ENCODE assay signal across 28 mouse cellular contexts in genomic region chr17:12851689-12852088, GRCm38 (mm10). TPM values are rescaled to one million over a fixed set of nuclear protein-coding genes. Genes with fewer than 3 reads are reported as not detected.
DNase-seq lines count a peak whose midpoint lies in the region; ATAC-seq and TF ChIP-seq lines count a peak whose summit lies in the region.
"Had no signal": no experiment of that assay in that cellular context is flagged by ENCODE, and none has a peak within 500 bp of the region (broad histone marks: within the 10 kb centered on the region; RNA-seq: fewer than 3 reads in every experiment).

No protein-coding gene starts in this region.

- TF ChIP-seq CTCF in forebrain, postnatal 0 days (IDR thresholded peaks at IDR 0.05; ENCODE audit: low read depth) = no peak

- H3K4me1 ChIP-seq in forebrain, postnatal 0 days (ENCODE audit: insufficient read depth) = no peaks in the 10 kb centered on the region
- no peaks in the 10 kb centered on the region for H3K4me1 ChIP-seq in forebrain, embryonic 13.5 days
- H3K4me1 ChIP-seq: liver, embryonic 15.5 days; midbrain, embryonic 12.5 days had no signal

- ATAC-seq in forebrain, postnatal 0 days = peak; percentile 44
- ATAC-seq in forebrain, embryonic 13.5 days = no peak
- ATAC-seq: CD4-positive, CD25-positive, alpha-beta regulatory T cell, adult 4 months; hindbrain, postnatal 0 days; lung, postnatal 0 days; Patski had no signal

- H3K4me2 ChIP-seq in forebrain, postnatal 0 days (ENCODE audit: low read depth) = no peak overlapping the region
- no peak overlapping the region for H3K4me2 ChIP-seq in forebrain, embryonic 13.5 days
- H3K4me2 ChIP-seq: embryonic facial prominence, embryonic 15.5 days; limb, embryonic 15.5 days; liver, embryonic 15.5 days; midbrain, embryonic 12.5 days had no signal

- H3K4me3 ChIP-seq in forebrain, postnatal 0 days (ENCODE audit: low read depth, low read length) = no peak overlapping the region
- H3K4me3 ChIP-seq in forebrain, embryonic 13.5 days = no peak overlapping the region
- H3K4me3 ChIP-seq: embryonic facial prominence, embryonic 15.5 days; heart, adult 2 months; hindbrain, embryonic 10.5 days; limb, embryonic 15.5 days; liver, embryonic 15.5 days; midbrain, embryonic 12.5 days; myocyte had no signal

- no peak overlapping the region for H3K27ac ChIP-seq in forebrain, postnatal 0 days (ENCODE audit: low read depth, low read length)
- no peak overlapping the region for H3K27ac ChIP-seq in forebrain, embryonic 13.5 days
- H3K27ac ChIP-seq: embryonic facial prominence, embryonic 15.5 days; heart, adult 2 months; hindbrain, embryonic 10.5 days; hindbrain, postnatal 0 days; kidney, postnatal 0 days; limb, embryonic 15.5 days; liver, embryonic 15.5 days; midbrain, embryonic 12.5 days had no signal

- no peaks in the 10 kb centered on the region for H3K27me3 ChIP-seq in forebrain, postnatal 0 days (ENCODE audit: insufficient read depth, low read length)
- H3K27me3 ChIP-seq in forebrain, embryonic 13.5 days = no peaks in the 10 kb centered on the region
- H3K27me3 ChIP-seq: embryonic facial prominence, embryonic 15.5 days; limb, embryonic 15.5 days; midbrain, embryonic 12.5 days had no signal

- no peak overlapping the region for H3K9ac ChIP-seq in forebrain, postnatal 0 days
- H3K9ac ChIP-seq in forebrain, embryonic 13.5 days = no peak overlapping the region
- H3K9ac ChIP-seq: embryonic facial prominence, embryonic 15.5 days; limb, embryonic 15.5 days; liver, embryonic 15.5 days; midbrain, embryonic 12.5 days had no signal

- no peaks in the 10 kb centered on the region for H3K36me3 ChIP-seq in forebrain, postnatal 0 days (ENCODE audit: insufficient read depth)
- H3K36me3 ChIP-seq in forebrain, embryonic 13.5 days (ENCODE audit: poor library complexity, severe bottlenecking) = no peaks in the 10 kb centered on the region
- H3K36me3 ChIP-seq: embryonic facial prominence, embryonic 15.5 days; hindbrain, embryonic 10.5 days; limb, embryonic 15.5 days; liver, embryonic 15.5 days; midbrain, embryonic 12.5 days had no signal

- DNase-seq in forebrain, postnatal 0 days = peak; percentile 55
- DNase-seq in right cerebral cortex, postnatal 10 days (ENCODE audit: low spot score in 2 of 2) = peak; percentile 54 to 72
- no peak for DNase-seq in right cerebral cortex, postnatal 14 days
- peak; percentile 44 to 59 for DNase-seq in layer of hippocampus, postnatal 25 days (ENCODE audit: extremely low spot score in 1 of 2, low spot score in 1 of 2)
- DNase-seq in urinary bladder, postnatal 36 days (ENCODE audit: low spot score in 2 of 2) = no peak
- DNase-seq in lung, adult 18-20 months = no peak
- DNase-seq: adrenal gland, adult 8-10 months; cerebellum, adult 11 months; cerebellum, postnatal 10 days; gastrocnemius, postnatal 25 days; heart, adult 2 months; kidney, adult 11 months; thymus, postnatal 14 days had no signal

- WGBS in forebrain, postnatal 0 days = 66% methylated on average over 11 of the region's 11 CpGs
- WGBS in forebrain, embryonic 13.5 days = 72% methylated on average over 11 of the region's 11 CpGs

- H3K9me3 ChIP-seq in forebrain, postnatal 0 days (ENCODE audit: low read length) = no peaks in the 10 kb centered on the region
- no peaks in the 10 kb centered on the region for H3K9me3 ChIP-seq in forebrain, embryonic 13.5 days (replicated peaks)
- H3K9me3 ChIP-seq: embryonic facial prominence, embryonic 15.5 days; hindbrain, embryonic 10.5 days; limb, embryonic 15.5 days; liver, embryonic 15.5 days; midbrain, embryonic 12.5 days had no signal

RNA-seq across cellular contexts. Expression of gene Mas1, which starts 16.3 kb away (rescaled TPM):
- total RNA-seq in forebrain, postnatal 0 days (2014; rRNA removed) = 1.5 and 2.2 TPM in 2 replicates
- 1.4 and 2.4 TPM in 2 replicates for polyA plus RNA-seq in forebrain, postnatal 0 days (2015; fragmentation: Nextera tagmentation; extraction: Ambion mirVana)
- polyA plus RNA-seq in forebrain, embryonic 13.5 days (2015; fragmentation: Nextera tagmentation; extraction: Ambion mirVana) = not detected in 2 replicates
- total RNA-seq in layer of hippocampus, postnatal 25 days (2021) = 10 to 100 TPM; 49.6 to 62.9 TPM
- total RNA-seq: ES-E14 had no signal
- polyA plus RNA-seq: Patski had no signal

RNA-seq across cellular contexts. Expression of gene Mrgprh, which starts 24.1 kb away (rescaled TPM):
- not detected in 2 replicates for total RNA-seq in forebrain, postnatal 0 days (2014; rRNA removed)
- not detected in 2 replicates for polyA plus RNA-seq in forebrain, postnatal 0 days (2015; fragmentation: Nextera tagmentation; extraction: Ambion mirVana)
- polyA plus RNA-seq in forebrain, embryonic 13.5 days (2015; fragmentation: Nextera tagmentation; extraction: Ambion mirVana) = not detected in 2 replicates
- total RNA-seq in layer of hippocampus, postnatal 25 days (2021) = under 1 TPM in 1 of 2 experiments, not detected in 1; 0.12 TPM
- total RNA-seq: ES-E14; hindbrain, postnatal 0 days had no signal
- polyA plus RNA-seq: CD4-positive, CD25-positive, alpha-beta regulatory T cell, adult 4 months; heart, embryonic 16.5 days; hindbrain, embryonic 10.5 days; hindbrain, postnatal 0 days; kidney, postnatal 0 days; liver, embryonic 15.5 days; lung, postnatal 0 days; midbrain, embryonic 12.5 days; myocyte; neural tube, embryonic 14.5 days; Patski had no signal

RNA-seq across cellular contexts. Expression of gene Pnldc1, which starts 58.3 kb away (rescaled TPM):
- 0.38 and 0.90 TPM in 2 replicates for total RNA-seq in forebrain, postnatal 0 days (2014; rRNA removed)
- polyA plus RNA-seq in forebrain, postnatal 0 days (2015; fragmentation: Nextera tagmentation; extraction: Ambion mirVana) = 1.0 and 1.2 TPM in 2 replicates
- polyA plus RNA-seq in forebrain, embryonic 13.5 days (2015; fragmentation: Nextera tagmentation; extraction: Ambion mirVana) = 2.8 and 3.0 TPM in 2 replicates
- 1 to 10 TPM; 2.3 to 2.5 TPM for total RNA-seq in layer of hippocampus, postnatal 25 days (2021)

Comparison
In these comparisons a context has a peak if more than half of its experiments do, and no peak if none do; other contexts are left out.
1. DNase-seq: peak in forebrain, postnatal 0 days (single experiment), right cerebral cortex, postnatal 10 days (2 of 2) and layer of hippocampus, postnatal 25 days (2 of 2); none in right cerebral cortex, postnatal 14 days (single experiment), urinary bladder, postnatal 36 days (0 of 2) and lung, adult 18-20 months (0 of 2).
2. RNA of gene Mas1, which starts 16.3 kb away (total RNA-seq): 49.6 to 62.9 TPM in layer of hippocampus, postnatal 25 days; 1.5 to 2.2 TPM in forebrain, postnatal 0 days; every median in the first group is over 10 times any median in the second.